Mouse (Mus musculus) midbrain, embryonic 14.5 days (tissue): Measurements from ENCODE around the gene Ankrd52. TPM values are rescaled to one million over a fixed set of nuclear protein-coding genes. Genes with fewer than 3 reads are reported as not detected.
A peak's percentile ranks its signal among the peaks of the same experiment; 100 is the strongest.

Experiments
- ATAC-seq: fragments of 200-750 bp; cut with Nextera tagmentation; 2 replicates; pipeline ENCODE4 v1.8.0; 2017; ENCODE audit warnings: moderate number of reproducible peaks, moderate library complexity; ENCODE audit not compliant: low FRiP score, low TSS enrichment
- DNase-seq: peaks from one replicate; pipeline ENCODE4 v3.0.0-alpha.2; 2015
- H3K27ac ChIP-seq: fragments of 300-500 bp; sonication (generic); replicated peaks from 2 replicates; pipeline ENCODE4 v1.5.1; 2014; ENCODE audit warnings: mild to moderate bottlenecking, low read depth, low read length, moderate library complexity
- H3K27me3 ChIP-seq: fragments of 300-500 bp; sonication (generic); 2 replicates; pipeline ENCODE4 v1.6.1; 2014; ENCODE audit warnings: low read length, control low read depth, mixed read lengths; ENCODE audit not compliant: control insufficient read depth, insufficient read depth
- H3K36me3 ChIP-seq: fragments of 300-500 bp; sonication (generic); 2 replicates; pipeline ENCODE4 v1.6.1; 2014; ENCODE audit warnings: low read length, control low read depth; ENCODE audit not compliant: control insufficient read depth, insufficient read depth
- H3K4me1 ChIP-seq: fragments of 300-500 bp; sonication (generic); 2 replicates; pipeline ENCODE4 v1.6.1; 2014; ENCODE audit warnings: mild to moderate bottlenecking, antibody characterized with exemption, low read length, control low read depth; ENCODE audit not compliant: control insufficient read depth, insufficient read depth
- H3K4me2 ChIP-seq: fragments of 300-500 bp; sonication (generic); 2 replicates; pipeline ENCODE4 v1.6.1; 2014; ENCODE audit warnings: mild to moderate bottlenecking, low read length, moderate library complexity
- H3K4me3 ChIP-seq: fragments of 300-500 bp; sonication (generic); replicated peaks from 2 replicates; pipeline ENCODE4 v1.5.1; 2014; ENCODE audit warnings: low read depth, low read length
- H3K9ac ChIP-seq: fragments of 300-500 bp; sonication (generic); replicated peaks from 2 replicates; pipeline ENCODE4 v1.6.1; 2014; ENCODE audit warnings: mild to moderate bottlenecking, low read length, moderate library complexity
- H3K9me3 ChIP-seq: fragments of 300-500 bp; sonication (generic); 2 replicates; pipeline ENCODE4 v1.6.1; 2016; ENCODE audit warnings: low read length, control low read depth, mixed read lengths; ENCODE audit not compliant: control insufficient read depth
- WGBS: fragments of 180-500 bp; shearing (Covaris S2); extraction: QIAGEN DNeasy Blood & Tissue Kit; methylation state at CpG from one replicate; pipeline ENCODE4 v1.1.7; 2014; 5-methylcytosine and 5-hydroxymethylcytosine counted together
- polyA plus RNA-seq: library from polyadenylated mRNA; unstranded; fragments of >200 nt; fragmentation: Nextera tagmentation; extraction: Ambion mirVana; gene quantifications from 2 replicates; pipeline ENCODE4 v1.2.1, GENCODE M21; 2014

Gene Ankrd52
- polyA plus RNA-seq, 1 experiment from 2014 or later, result 13.3 TPM

DNA sequence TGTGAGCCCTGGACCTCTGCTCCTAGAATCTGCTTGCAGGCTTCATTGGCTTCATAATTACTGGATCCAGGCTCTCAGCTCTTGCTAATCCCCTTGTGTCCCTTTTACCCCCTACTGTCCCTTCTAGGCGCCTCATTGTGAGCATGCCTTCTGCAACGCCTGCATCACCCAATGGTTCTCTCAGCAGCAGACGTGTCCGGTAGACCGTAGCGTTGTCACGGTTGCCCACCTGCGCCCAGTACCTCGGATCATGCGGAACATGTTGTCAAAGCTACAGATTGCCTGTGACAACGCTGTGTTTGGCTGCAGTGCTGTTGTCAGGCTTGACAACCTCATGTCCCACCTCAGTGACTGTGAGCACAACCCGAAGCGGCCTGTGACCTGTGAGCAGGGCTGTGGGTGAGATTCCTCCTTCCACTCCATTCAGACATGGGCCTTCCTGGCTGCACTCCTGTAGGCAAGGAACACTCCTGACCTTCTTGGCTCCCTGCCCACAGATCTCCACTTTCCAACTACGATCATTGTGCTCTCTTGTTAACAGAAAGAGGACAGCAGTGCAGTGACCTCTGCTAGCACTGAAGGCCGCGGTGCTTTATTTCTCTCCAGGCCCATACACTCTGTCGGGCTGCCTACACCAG lies 58.4 kb downstream of the Ankrd52 start:
- Histone ChIP-seq H3K4me3 (no peak overlapping the region), H3K36me3 (peaks cover 76% of the 10 kb centered on the region), H3K9me3 (no peaks in the 10 kb centered on the region), H3K27me3 (no peaks in the 10 kb centered on the region), H3K4me1 (no peaks in the 10 kb centered on the region), H3K4me2 (no peak overlapping the region), H3K27ac (no peak overlapping the region), H3K9ac (no peak overlapping the region)
- DNase-seq (no peak), ATAC-seq (no peak)
- 58% methylated on average over 17 of the region's 17 CpGs for WGBS

DNA sequence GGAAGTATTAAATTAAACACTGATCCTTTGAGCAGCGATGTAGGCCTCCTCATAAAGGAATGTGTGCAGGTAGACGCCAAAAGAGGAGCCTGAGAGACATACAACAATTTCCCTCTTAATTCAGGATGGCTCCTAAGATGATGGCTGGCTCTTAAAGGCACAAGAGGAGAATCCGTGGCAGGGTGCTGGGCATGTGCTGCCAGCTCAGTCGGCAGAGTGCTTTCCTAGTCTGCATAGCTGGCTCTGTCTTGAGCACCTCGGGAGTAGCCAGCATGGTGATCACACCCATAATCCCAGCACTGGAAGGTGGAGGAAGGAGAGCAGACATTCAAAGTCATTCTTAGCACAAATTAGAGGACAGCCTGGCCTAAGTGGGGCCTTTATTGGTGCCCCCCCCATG lies 59.0 kb downstream of the Ankrd52 start:
- Histone ChIP-seq H3K4me1 (no peaks in the 10 kb centered on the region), H3K27me3 (no peaks in the 10 kb centered on the region), H3K4me2 (no peak overlapping the region), H3K9me3 (no peaks in the 10 kb centered on the region), H3K27ac (no peak overlapping the region), H3K9ac (no peak overlapping the region), H3K36me3 (peaks cover 76% of the 10 kb centered on the region), H3K4me3 (no peak overlapping the region)
- no peak for ATAC-seq
- 90% methylated on average over 5 of the region's 5 CpGs for WGBS
- no peak for DNase-seq

DNA sequence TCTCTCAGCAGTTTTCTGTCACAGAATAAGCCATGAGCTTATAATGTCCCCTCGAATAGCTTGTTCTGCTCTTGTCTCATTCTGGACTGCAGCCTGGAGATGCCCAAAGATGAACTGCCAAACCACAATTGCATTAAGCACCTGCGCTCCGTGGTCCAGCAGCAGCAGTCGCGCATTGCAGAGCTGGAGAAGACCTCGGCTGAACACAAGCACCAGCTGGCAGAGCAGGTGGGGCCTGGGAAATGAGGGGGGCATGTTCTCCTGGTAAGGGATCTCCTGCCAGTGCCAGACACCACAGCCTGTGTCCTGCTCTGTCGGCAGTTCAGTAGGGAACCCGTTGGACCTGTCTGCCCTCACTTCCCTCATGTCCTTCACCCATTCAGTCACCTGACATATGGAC lies 59.5 kb downstream of the Ankrd52 start:
- H3K4me2 ChIP-seq, result no peak overlapping the region
- no peak for ATAC-seq
- H3K4me3 ChIP-seq, result no peak overlapping the region
- H3K27me3 ChIP-seq, result no peaks in the 10 kb centered on the region
- no peaks in the 10 kb centered on the region for H3K9me3 ChIP-seq
- H3K36me3 ChIP-seq, result peaks cover 79% of the 10 kb centered on the region
- H3K4me1 ChIP-seq, result no peaks in the 10 kb centered on the region
- no peak overlapping the region for H3K9ac ChIP-seq
- H3K27ac ChIP-seq, result no peak overlapping the region
- DNase-seq, result no peak
- 93% methylated on average over 8 of the region's 8 CpGs for WGBS

DNA sequence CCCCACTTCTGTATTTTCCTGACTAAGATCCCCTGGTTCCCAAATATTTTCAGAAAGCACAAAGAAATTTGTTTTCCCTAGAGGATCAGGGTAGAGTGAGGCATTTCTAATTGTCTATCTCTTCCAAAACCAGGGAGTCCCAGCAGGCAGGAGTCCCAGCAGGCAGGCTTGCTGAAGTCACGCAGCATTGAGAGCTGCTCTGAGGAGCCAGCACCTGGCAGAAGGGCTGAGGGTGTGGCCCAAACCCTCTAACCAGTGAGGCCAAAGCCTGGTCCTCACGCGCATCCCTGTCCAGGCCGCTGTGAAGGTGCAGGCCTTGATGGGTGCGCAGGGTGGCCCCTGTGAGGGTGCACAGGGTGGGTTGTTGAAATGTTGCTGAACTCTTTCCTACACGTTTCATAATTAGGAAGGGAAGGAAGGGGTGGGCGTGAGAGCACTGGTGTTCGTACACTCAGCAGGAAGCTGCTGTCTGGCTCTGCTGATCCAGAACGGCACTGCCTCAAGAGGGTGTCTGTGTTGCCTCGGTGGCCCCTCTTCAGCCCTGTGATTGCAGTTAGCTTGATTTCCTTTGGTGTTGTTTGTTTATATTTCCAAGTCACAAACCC lies 61.9 kb downstream of the Ankrd52 start:
- 90% methylated on average over 10 of the region's 10 CpGs for WGBS
- no peak overlapping the region for H3K4me2 ChIP-seq
- H3K9ac ChIP-seq, result no peak overlapping the region
- H3K4me3 ChIP-seq, result no peak overlapping the region
- no peaks in the 10 kb centered on the region for H3K4me1 ChIP-seq
- H3K27ac ChIP-seq, result no peak overlapping the region
- H3K9me3 ChIP-seq, result no peaks in the 10 kb centered on the region
- no peaks in the 10 kb centered on the region for H3K27me3 ChIP-seq
- no peak for ATAC-seq
- H3K36me3 ChIP-seq, result peaks cover 76% of the 10 kb centered on the region
- DNase-seq, result no peak

DNA sequence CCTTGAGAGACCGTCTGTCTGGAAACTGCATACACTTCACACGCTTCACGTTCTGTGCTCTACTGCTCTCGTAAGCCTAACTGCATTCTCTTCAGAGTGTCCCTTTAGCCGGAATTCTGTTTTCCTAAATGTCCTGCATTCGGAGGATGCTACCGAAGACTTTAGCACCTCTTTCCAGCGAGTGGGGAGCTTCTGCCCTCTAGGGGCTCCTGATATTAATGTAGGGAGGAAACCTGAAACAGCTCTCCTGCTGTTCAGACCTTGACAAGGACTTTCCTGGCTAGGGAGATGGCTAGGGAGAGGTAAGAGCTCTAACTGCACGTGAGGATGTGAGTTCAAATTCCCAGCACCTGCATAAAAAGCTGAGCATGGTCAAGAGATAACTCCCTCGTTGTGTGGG lies 63.5 kb downstream of the Ankrd52 start:
- no peak for ATAC-seq
- no peaks in the 10 kb centered on the region for H3K27me3 ChIP-seq
- 72% methylated on average over 10 of the region's 10 CpGs for WGBS

DNA sequence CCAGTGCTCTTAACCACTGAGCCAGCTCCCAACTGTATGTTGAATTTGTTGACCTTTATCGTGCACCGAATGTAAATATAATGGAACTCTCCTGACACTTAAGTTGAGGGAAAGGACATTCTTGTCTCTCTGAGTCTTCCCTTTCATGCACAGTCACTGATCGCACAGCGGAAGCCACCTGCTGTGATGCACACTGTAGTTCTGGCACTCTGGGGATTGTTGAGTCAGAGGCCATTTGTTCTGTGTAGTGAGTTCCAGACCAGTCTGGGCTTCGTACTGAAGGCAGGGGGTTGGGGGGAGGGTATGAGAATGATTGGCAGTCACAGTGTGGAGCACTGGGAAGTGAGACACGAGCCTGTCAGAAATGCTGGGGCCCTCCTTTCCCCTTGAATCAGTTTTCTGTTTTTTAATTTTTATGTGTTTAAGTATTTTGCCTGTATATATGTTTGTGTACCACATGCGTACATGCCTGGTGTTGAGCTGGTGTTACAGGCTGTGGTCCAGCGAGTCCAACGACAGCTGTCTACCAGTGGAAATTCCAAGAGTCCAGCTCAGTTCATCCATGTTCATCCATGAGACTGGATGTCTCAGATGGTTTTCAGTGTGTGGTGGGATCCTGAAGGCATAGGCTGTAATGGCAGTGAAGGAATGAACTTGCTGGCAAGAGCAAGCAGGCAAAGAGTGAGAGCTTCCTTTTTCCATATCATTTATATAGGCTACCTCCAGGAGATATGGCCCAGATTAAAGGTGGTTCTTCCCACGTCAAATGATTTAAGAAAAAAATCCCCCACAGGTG lies 64.6 kb downstream of the Ankrd52 start:
- H3K9me3 ChIP-seq, result no peaks in the 10 kb centered on the region
- WGBS, result 88% methylated on average over 10 of the region's 10 CpGs
- H3K36me3 ChIP-seq, result peaks cover 53% of the 10 kb centered on the region
- no peak overlapping the region for H3K4me3 ChIP-seq
- ATAC-seq (no peak), DNase-seq (no peak)
- no peak overlapping the region for H3K27ac ChIP-seq
- H3K9ac ChIP-seq, result no peak overlapping the region
- H3K27me3 ChIP-seq, result no peaks in the 10 kb centered on the region
- no peaks in the 10 kb centered on the region for H3K4me1 ChIP-seq
- no peak overlapping the region for H3K4me2 ChIP-seq

More for the DNA sequence above, 63.5 kb downstream of the Ankrd52 start:
- no peak overlapping the region for H3K9ac ChIP-seq
- H3K4me2 ChIP-seq, result no peak overlapping the region
- H3K4me3 ChIP-seq, result no peak overlapping the region
- peaks cover 65% of the 10 kb centered on the region for H3K36me3 ChIP-seq
- no peaks in the 10 kb centered on the region for H3K9me3 ChIP-seq
- peak; percentile 48 for DNase-seq
- H3K27ac ChIP-seq, result no peak overlapping the region
- H3K4me1 ChIP-seq, result no peaks in the 10 kb centered on the region

DNA sequence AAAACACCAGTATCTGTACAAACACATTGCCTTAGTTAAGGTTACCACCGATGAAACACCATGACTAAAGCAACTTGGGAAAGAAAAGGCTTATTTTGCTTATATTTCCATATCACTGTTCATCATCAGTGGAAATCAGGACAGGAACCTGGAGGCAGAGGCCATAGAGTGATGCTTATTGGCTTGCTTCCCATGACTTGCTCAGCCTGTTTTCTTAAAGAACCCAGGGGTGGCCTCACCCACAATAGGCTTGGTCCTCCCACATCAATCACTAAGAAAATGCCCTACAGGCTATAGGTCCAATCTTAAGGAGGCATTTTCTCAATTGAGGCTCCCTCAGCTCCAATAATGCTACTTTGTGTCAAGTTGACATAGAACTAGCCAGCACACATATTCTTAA lies 65.8 kb downstream of the Ankrd52 start:
- 93% methylated on average over 1 of the region's 1 CpGs for WGBS
- Histone ChIP-seq H3K27ac (no peak overlapping the region), H3K4me2 (no peak overlapping the region), H3K36me3 (peaks cover 43% of the 10 kb centered on the region), H3K9ac (no peak overlapping the region), H3K27me3 (no peaks in the 10 kb centered on the region), H3K4me3 (no peak overlapping the region), H3K4me1 (no peaks in the 10 kb centered on the region), H3K9me3 (no peaks in the 10 kb centered on the region)
- no peak for DNase-seq
- ATAC-seq, result no peak

DNA sequence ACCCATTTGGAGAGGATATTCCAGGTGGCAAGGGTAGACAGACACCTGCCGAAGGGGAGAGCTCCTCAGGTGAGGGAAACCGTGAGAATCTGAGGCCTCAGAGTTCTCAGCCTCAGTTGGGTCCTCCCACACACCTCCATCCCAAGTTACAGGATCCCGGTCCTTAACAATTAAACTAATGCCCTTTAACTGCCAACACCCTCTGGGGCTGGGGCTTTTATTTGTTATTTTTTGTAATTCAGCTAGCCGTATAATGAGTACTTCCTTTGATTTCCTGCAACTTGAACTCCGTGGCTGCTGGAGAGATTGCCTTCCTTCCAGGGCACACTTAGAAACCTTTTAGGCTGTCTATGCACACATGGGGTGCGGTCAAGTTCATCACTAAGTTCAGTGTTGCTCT lies 67.4 kb downstream of the Ankrd52 start:
- Histone ChIP-seq H3K4me3 (no peak overlapping the region), H3K9ac (no peak overlapping the region), H3K4me1 (no peaks in the 10 kb centered on the region), H3K27ac (no peak overlapping the region), H3K27me3 (no peaks in the 10 kb centered on the region), H3K4me2 (no peak overlapping the region), H3K36me3 (peaks cover 29% of the 10 kb centered on the region), H3K9me3 (no peaks in the 10 kb centered on the region)
- DNase-seq, result no peak
- no peak for ATAC-seq
- 81% methylated on average over 6 of the region's 6 CpGs for WGBS
